Mouse (Mus musculus) kidney, postnatal 4 days (tissue): Measurements from ENCODE around the gene Pard6b.
"Not testable (repeated sequence)": the region's sequence is repeated elsewhere in the genome, so short reads cannot be mapped to it uniquely, and the experiment has no call there.

ENCODE experiments used
- DNase-seq, 2 experiments: peaks; one replicate each; pipeline ENCODE4 v3.0.0; 2021; ENCODE audit warnings: mixed read lengths in 2 of 2

Gene Pard6b

GRCm38 (mm10) chr2:168103341-168103740 lies 22.5 kb downstream of the Pard6b start:
- no peak for DNase-seq

GRCm38 (mm10) chr2:168104375-168105144 lies 23.8 kb downstream of the Pard6b start:
- DNase-seq, result peak; percentile 57 to 77

GRCm38 (mm10) chr2:168105271-168105670 lies 24.5 kb downstream of the Pard6b start:
- no peak for DNase-seq

- peak; percentile 60 to 71 for DNase-seq
These were observed 25.9 kb downstream of the Pard6b start for GRCm38 (mm10) chr2:168106701-168107178.

DNA sequence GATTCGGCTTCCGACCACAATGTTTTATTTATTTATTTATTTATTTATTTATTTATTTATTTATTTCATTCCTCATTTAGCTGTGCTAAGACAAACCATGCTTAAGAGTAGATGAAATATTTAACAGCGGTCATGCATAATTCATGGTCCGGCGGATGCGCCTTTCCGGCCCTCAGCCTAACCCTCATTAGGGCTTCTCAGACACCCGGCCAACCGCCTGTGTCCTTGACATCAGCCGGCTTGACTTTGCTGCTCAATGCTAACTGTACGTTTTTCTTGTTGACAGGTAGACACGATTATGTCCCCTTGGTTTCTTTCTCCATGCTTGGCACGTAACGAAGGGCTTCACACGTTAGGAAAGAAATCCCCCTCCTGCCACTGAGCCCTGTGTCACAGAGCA lies 26.6 kb downstream of the Pard6b start:
- peak in 1 of 2 experiments; percentile 64 for DNase-seq

GRCm38 (mm10) chr2:168107901-168108300 lies 27.1 kb downstream of the Pard6b start:
- DNase-seq, result not testable (repeated sequence)

GRCm38 (mm10) chr2:168111902-168112301 lies 31.1 kb downstream of the Pard6b start:
- peak; percentile 85 to 86 for DNase-seq

DNA sequence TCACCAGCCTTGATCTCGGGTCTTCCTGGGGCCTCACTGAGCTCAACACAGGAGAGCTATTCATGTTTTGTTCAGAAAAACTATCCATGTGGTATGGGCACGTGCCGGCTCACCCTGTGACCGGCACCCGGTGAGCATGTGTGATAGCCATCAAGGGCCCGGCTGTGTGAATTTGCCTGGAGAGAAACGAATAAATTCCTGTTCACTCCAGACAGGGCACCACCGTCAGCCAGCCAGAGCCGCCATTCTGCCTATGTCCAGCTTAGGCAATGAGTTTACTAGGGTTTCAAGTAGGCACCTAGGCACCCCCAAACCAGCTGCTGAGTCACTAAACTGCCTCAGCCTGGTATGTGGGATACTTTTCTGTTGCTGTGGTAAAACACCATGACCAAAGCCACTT lies 32.5 kb downstream of the Pard6b start:
- peak in 1 of 2 experiments; percentile 57 for DNase-seq

GRCm38 (mm10) chr2:168113692-168114091 lies 32.9 kb downstream of the Pard6b start:
- DNase-seq, result peak in 1 of 2 experiments; percentile 59

GRCm38 (mm10) chr2:168114699-168115350 lies 34.0 kb downstream of the Pard6b start:
- DNase-seq, result peak; percentile 95 to 97

GRCm38 (mm10) chr2:168115826-168116225 lies 35.0 kb downstream of the Pard6b start:
- no peak for DNase-seq

GRCm38 (mm10) chr2:168117147-168117546 lies 36.3 kb downstream of the Pard6b start:
- DNase-seq, result peak; percentile 77 to 86

DNA sequence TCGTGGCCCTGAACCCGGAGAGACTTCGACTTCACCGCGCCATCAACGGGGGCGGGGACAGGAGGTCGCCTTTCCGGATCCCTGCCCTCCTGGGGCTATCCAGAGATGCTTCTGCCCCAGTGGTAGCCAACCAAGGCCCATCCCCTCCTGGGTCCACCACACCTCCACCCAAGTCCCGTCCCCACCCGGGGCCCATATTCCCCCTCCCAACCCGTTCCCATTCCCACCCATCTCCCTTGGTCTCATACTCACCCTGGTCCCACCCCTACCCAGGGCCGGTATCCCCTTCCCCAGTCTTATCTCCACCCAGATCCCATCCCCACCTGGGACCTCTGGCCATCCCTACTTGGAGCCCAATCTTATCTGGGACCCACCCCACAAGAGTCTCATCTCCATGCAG lies 36.7 kb downstream of the Pard6b start:
- DNase-seq, result no peak

DNA sequence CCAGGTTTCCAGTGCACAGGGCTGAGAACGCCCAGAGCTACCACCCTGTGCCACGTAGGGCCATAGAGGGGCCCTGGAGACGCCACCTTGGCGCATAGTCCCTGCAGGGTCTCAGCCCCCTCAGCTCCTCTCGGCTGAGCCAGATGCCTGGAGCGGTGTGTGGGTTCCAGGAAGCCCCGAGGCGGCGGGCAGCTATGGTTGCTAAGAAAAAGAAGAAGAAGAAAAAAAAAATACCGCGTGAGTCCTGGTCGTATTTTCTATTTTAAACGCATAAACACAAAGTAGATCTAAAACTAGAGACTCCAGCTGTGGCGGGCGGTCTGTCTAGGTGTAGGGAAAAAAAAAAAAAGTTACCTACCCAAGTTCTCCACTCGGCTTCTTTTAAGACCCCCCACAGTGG lies 37.2 kb downstream of the Pard6b start:
- no peak for DNase-seq

DNA sequence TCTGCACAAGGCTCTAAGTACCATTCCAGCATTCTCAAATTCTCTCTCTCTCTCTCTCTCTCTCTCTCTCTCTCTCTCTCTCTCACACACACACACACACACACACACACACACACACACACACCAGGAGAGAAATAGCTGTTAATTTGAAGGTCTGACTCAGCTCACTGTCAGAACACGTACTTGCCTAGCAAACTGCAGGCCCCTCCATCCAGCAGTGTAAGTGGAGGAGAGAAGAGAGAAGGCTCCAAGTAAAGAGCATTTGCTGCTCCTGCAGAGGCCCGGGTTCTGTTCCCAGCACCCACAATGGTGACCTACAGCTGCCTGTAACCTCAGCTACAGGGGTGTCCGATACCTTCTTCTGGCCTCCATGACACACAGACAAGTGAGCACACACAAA lies 37.7 kb downstream of the Pard6b start:
- no peak for DNase-seq

DNA sequence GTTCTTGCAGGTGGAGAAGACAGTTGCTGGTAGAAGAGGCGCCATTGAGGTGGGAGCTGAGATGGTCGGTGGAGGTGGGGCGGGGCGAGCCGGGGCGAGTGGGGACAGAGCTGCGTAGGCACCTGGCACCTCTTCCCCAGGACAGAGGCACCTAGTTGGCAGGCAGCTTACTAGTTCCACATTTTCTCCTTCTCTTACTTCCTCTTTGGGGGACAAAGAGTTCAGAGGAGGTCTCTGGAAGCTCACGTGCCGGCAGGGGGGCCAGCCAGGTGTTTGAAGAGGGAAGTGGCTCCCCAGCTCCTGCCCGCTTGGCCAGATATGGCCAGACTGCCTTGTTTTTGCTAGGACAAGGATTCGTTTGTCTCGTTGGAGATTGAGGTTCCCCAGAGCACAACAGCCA lies 38.3 kb downstream of the Pard6b start:
- no peak for DNase-seq

DNA sequence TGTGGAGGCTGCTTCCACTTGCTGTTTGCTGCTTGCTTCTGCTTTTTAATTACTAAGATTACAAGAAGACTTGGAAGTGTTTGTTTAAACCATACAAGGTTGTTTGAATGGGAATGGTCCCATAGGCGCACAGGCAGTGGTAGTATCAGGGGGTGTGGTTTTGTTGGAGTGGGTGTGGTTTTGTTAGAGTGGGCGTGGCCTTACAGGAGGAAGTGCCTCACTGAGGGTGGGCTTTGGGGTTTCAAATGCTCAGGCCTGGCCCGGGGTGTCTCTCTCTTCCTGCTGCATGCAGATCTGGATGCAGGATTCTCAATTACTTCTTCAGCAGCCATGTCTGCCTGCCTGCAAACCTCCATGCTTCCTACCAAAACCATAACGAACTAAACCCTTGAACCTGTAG lies 40.1 kb downstream of the Pard6b start:
- DNase-seq, result no peak

GRCm38 (mm10) chr2:168123652-168124051 lies 42.8 kb downstream of the Pard6b start:
- DNase-seq, result peak; percentile 49 to 57

- DNase-seq, result no peak
These were observed 44.7 kb downstream of the Pard6b start for GRCm38 (mm10) chr2:168125288-168126089.

- DNase-seq, result peak in 1 of 2 experiments; percentile 48
These were observed 47.0 kb downstream of the Pard6b start for GRCm38 (mm10) chr2:168127767-168128166.

- peak; percentile 97 to 98 for DNase-seq
These were observed 47.5 kb downstream of the Pard6b start for GRCm38 (mm10) chr2:168128211-168128859.

DNA sequence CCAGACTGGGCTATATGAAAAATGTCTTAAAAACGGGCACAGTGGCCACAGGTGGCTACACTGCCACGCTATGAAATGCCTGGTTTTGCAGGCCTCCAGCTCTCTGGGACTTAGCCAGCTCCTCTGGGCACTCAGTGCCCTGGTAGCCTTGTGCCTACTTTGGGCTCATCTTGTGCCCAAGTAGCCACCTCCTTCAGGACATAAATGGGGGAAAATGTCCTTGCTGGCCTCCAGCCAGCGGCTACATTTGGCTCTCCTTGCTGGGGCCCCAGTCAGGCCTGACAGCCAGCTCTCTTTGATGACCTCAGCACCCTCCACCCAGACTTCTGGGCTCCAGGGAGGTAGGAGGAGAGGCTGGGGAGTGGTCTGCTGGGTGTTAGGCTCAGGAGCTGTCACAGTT lies 49.2 kb downstream of the Pard6b start:
- no peak for DNase-seq

DNA sequence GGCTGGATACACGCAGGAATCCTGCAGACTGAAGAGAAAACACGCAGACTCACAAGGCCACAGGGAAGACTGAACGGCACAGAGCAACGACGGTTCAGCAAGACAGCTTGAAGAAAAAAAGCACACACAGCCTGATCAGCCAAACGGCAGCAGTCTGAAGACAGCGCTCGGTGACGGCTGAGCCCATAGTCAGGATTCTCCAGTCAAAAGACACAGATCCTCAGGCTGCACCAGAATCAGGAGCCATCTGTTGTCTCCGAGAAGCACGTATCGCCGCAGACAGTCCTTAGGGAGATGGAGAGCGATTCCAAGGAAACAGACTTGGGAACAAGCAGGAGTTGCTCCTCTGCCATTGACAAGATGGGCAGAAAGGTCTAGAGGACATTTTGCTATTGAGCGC lies 56.4 kb downstream of the Pard6b start:
- no peak for DNase-seq
